Mouse (Mus musculus): Measurements from ENCODE around the gene Olfr341. TPM values are rescaled to one million over a fixed set of nuclear protein-coding genes. Genes with fewer than 3 reads are reported as not detected.

Olfr341 gene
- total RNA-seq (2017) = not detected in 2 replicates

DNA sequence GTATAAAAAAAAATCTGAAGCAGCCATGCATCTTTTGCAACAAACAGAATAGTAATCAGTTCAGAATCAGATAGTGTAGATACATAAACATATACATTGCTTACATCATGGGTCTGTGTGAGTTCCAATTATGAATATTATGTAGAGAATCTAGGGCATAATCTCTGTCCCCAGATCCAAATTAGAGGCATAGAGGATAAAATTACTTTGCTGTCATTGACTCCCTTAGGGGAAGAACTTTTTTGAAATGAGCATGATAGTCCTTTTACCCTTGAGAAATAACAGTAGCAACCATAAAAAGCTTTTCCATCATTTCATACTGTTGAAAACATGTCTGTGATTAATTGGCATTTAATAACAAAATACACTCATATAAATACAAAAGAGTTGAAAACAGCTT lies at the start of gene Olfr341:
Olfr341 (minus strand) TSS at position 101 of the 400 bp plus-strand sequence.
- ATAC-seq (replicated peaks in 1 of 2; ENCODE audit: insufficient read depth in 1 of 2, low FRiP score in 2 of 2, low TSS enrichment in 1 of 2, low read depth in 1 of 2, poor library complexity in 2 of 2, severe bottlenecking in 2 of 2) = no peak

DNA sequence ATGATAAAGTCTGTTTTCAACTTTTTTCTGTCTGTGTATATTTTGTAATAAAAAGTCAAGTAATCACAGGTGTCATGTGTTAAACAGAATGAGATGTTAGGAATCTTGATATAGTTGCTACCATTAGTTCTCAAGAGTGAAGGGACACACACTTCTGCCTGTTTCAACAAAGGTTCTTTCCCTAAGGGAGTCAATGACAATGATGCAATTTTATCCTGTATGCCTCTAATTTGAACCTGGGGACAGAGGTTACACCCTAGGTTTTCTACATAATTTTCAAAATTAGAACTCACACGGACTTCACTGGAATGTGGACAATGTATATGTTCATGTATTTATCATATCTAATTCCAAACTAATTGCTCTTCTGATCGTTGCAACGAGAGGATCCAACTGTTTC lies 42.4 kb upstream of the Olfr341 start, which contains the start of gene Olfr342:
Olfr342 (plus strand) TSS at position 301 of the 400 bp plus-strand sequence.
- ATAC-seq (replicated peaks in 1 of 2; ENCODE audit: insufficient read depth in 1 of 2, low FRiP score in 2 of 2, low TSS enrichment in 1 of 2, low read depth in 1 of 2, poor library complexity in 2 of 2, severe bottlenecking in 2 of 2) = no peak

DNA sequence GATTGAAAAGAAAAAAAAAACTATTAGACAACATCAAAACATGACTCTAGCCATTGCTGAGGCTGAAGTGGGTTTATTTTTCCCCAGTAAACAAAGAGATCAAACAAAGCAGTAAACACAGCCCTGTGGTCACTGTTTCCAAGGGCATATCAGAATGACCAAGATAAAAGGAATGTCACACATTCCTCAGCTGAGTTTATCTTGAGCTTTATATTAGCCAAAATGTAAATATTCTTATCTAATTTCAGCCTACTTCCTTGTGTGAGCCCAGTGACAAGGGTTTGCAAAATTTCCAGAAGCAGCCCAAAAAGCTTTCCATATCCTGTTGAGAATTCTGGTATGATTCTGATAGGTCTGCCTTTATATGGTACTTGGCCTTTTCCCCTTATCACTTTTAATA lies 8.6 kb downstream of the Olfr341 start:
- ATAC-seq (replicated peaks in 1 of 2; ENCODE audit: insufficient read depth in 1 of 2, low FRiP score in 2 of 2, low TSS enrichment in 1 of 2, low read depth in 1 of 2, poor library complexity in 2 of 2, severe bottlenecking in 2 of 2) = no peak

DNA sequence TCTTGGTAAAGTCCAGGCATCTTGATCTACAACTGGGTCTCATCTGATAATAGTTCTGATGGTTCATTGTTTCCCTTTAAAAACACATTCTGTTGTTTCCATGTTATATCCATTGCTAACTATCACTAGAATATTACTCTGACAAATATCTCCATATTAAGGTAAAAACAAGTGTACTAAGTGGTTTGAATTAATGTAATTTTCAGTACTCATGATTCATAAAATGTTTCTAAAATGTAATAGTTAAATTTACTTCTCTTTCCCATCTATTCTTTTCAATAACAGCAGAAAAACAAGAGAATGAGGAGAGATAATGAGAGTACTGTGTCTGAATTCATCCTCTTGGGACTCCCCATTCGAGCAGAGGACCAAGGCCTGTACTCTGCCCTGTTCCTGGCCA lies 30.0 kb downstream of the Olfr341 start, which contains the start of gene Olfr340:
Olfr340 (plus strand) TSS at position 301 of the 400 bp plus-strand sequence.
- no peak for ATAC-seq (replicated peaks in 1 of 2; ENCODE audit: insufficient read depth in 1 of 2, low FRiP score in 2 of 2, low TSS enrichment in 1 of 2, low read depth in 1 of 2, poor library complexity in 2 of 2, severe bottlenecking in 2 of 2)

Other genes starting within 250 kb of the Olfr341 start
- gene Olfr338, start 108.9 kb downstream of the Olfr341 start, total RNA-seq (2017) = not detected in 2 replicates
- not detected in 2 replicates for gene Olfr339, start 63.5 kb downstream of the Olfr341 start, total RNA-seq (2017)
- gene Olfr340, start 29.9 kb downstream of the Olfr341 start, total RNA-seq (2017) = 0.79 TPM in 1 of 2 replicates, not detected in the other
- gene Olfr342, start 42.5 kb upstream of the Olfr341 start, total RNA-seq (2017) = not detected in 2 replicates
- not detected in 2 replicates for gene Olfr344, start 84.2 kb upstream of the Olfr341 start, total RNA-seq (2017)
- not detected in 2 replicates for gene Olfr345, start 157.6 kb upstream of the Olfr341 start, total RNA-seq (2017)
- not detected in 2 replicates for gene Olfr346, start 203.3 kb upstream of the Olfr341 start, total RNA-seq (2017)
- gene Olfr347, start 249.4 kb upstream of the Olfr341 start, total RNA-seq (2017) = not detected in 2 replicates